Mouse (Mus musculus) ES-Bruce4 (cell line): Measurements from ENCODE around the gene Galk2. TPM values are rescaled to one million over a fixed set of nuclear protein-coding genes. Genes with fewer than 3 reads are reported as not detected.

Experiments
- H3K27ac ChIP-seq: 2 replicates; pipeline ENCODE4 v1.5.1; 2012; ENCODE audit warnings: low read length, inconsistent platforms; ENCODE audit not compliant: insufficient read depth
- H3K27me3 ChIP-seq: 2 replicates; pipeline ENCODE4 v1.6.1; 2012; ENCODE audit warnings: mild to moderate bottlenecking, low read length, inconsistent platforms; ENCODE audit not compliant: control insufficient read depth, poor library complexity, insufficient read depth, severe bottlenecking
- H3K36me3 ChIP-seq: 2 replicates; pipeline ENCODE4 v1.6.1; 2012; ENCODE audit warnings: inconsistent platforms, mild to moderate bottlenecking, low read length, moderate library complexity; ENCODE audit not compliant: control insufficient read depth, poor library complexity, insufficient read depth, severe bottlenecking
- H3K4me1 ChIP-seq: one replicate; pipeline ENCODE4 v1.8.1; 2011; ENCODE audit warnings: low read length; ENCODE audit not compliant: control insufficient read depth, insufficient read depth
- H3K4me3 ChIP-seq: 2 replicates; pipeline ENCODE4 v1.5.1; 2011; ENCODE audit warnings: low read depth, mild to moderate bottlenecking, low read length
- H3K9ac ChIP-seq: 2 replicates; pipeline ENCODE4 v1.6.1; 2012; ENCODE audit warnings: low read depth, mild to moderate bottlenecking, inconsistent platforms; ENCODE audit not compliant: poor library complexity, severe bottlenecking
- H3K9me3 ChIP-seq: replicated peaks from 2 replicates; pipeline ENCODE4 v1.6.1; 2012; ENCODE audit warnings: mild to moderate bottlenecking, low read length, inconsistent platforms; ENCODE audit not compliant: control insufficient read depth, poor library complexity, insufficient read depth, severe bottlenecking
- CTCF ChIP-seq: IDR thresholded peaks from one replicate; pipeline ENCODE4 v1.8.1; 2011; ENCODE audit warnings: low read depth, low read length
- EP300 ChIP-seq: IDR thresholded peaks from 2 replicates; pipeline ENCODE4 v1.6.1; 2011; ENCODE audit warnings: low read depth, low read length; ENCODE audit not compliant: insufficient read depth
- POLR2A ChIP-seq: IDR thresholded peaks from one replicate; pipeline ENCODE4 v1.8.1; 2011; ENCODE audit warnings: low read length; ENCODE audit not compliant: insufficient read depth
- polyA plus RNA-seq: library from polyadenylated mRNA; stranded (reverse); fragments of >200 nt; gene quantifications from 2 replicates; pipeline ENCODE4 v1.2.4, GENCODE M21; 2011; ENCODE audit warnings: low read depth; ENCODE audit not compliant: missing spikeins, insufficient read depth, insufficient read length

Gene Galk2
- polyA plus RNA-seq, 1 experiment: 19.0 TPM

DNA sequence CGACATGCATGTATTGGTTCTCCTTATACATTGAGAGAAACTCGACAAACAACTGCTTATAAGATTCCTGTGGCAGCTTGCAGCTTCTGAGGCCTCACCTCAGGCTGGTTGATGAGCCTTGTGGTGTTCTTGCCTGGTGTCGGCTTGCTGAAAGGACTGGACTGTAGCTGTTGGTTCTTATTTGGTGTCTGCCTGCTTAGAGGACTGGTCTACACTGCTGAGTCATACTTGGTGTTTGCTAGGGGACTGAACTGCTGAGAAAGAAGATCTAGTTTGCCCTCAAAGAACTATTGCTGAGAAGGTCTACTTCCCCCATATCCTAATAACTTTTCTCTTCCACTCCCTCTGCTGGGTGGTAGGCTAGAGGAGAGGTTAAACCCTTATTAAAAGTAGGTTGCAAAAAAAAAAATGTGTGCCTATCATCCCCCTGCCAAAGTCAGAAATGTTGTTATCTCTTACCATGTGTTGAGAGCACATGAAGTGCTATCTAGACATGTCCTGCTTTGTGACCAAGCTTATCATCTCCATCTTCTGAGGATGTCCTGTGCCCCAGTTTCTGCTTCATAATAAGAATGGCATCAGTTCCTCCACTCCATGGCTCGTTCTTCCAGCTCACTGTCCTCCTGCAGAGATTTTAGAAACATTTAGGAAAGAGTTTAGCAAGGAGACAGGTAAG is 48.8 kb downstream of the Galk2 start:
- no peak overlapping the region for H3K9ac ChIP-seq
- H3K9me3 ChIP-seq: no peaks in the 10 kb centered on the region
- no peaks in the 10 kb centered on the region for H3K36me3 ChIP-seq
- no peaks in the 10 kb centered on the region for H3K4me1 ChIP-seq
- no peak overlapping the region for H3K4me3 ChIP-seq
- H3K27me3 ChIP-seq: no peaks in the 10 kb centered on the region
- TF ChIP-seq EP300 (no peak), CTCF (no peak), POLR2A (no peak)
- H3K27ac ChIP-seq: no peak overlapping the region

DNA sequence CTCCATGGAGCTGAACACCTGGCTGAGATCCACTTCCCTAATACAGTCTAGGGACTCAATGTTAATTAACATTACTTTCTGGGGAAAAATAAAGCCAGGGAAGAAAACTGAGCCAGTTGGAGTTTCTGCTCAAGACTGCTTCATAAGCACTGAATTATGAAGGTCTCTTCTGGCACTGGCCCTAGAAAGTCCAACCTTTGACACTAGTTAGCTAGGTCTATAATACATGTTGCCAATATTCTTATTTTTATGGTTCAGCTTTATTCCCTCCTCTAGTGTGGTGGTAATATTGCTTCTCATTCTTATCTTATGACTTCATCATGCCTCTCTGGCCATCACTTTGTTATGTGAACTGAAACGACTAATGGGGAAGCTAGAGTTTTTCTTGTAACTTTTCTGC is 55.3 kb downstream of the Galk2 start:
- Histone ChIP-seq H3K9ac (no peak overlapping the region), H3K27me3 (no peaks in the 10 kb centered on the region), H3K36me3 (no peaks in the 10 kb centered on the region), H3K4me3 (no peak overlapping the region), H3K4me1 (no peaks in the 10 kb centered on the region), H3K27ac (no peak overlapping the region), H3K9me3 (no peaks in the 10 kb centered on the region)
- no peak for TF ChIP-seq POLR2A
- no peak for TF ChIP-seq EP300
- TF ChIP-seq CTCF: no peak

DNA sequence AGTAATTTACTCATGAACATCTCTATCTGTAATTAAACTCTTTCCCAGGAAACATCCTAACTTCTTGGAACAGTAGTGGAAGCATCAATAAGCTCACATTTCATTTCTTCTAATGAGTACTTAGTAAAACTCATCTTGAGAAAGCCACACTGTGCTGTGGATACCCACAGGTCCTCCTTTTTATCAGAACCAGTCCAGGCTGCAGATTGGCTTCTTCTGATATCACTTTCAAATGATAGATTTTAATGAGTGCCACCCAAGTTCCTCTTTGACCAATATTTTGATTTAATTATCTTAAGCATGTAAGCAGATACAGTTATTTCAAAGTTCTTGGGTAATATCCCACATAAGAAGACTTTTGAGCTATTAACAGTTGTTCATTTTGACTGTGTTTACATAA is 55.8 kb downstream of the Galk2 start:
- no peak overlapping the region for H3K9ac ChIP-seq
- no peaks in the 10 kb centered on the region for H3K27me3 ChIP-seq
- no peak overlapping the region for H3K27ac ChIP-seq
- no peaks in the 10 kb centered on the region for H3K4me1 ChIP-seq
- H3K4me3 ChIP-seq: no peak overlapping the region
- TF ChIP-seq EP300 (no peak), POLR2A (no peak), CTCF (no peak)
- no peaks in the 10 kb centered on the region for H3K36me3 ChIP-seq
- H3K9me3 ChIP-seq: no peaks in the 10 kb centered on the region

DNA sequence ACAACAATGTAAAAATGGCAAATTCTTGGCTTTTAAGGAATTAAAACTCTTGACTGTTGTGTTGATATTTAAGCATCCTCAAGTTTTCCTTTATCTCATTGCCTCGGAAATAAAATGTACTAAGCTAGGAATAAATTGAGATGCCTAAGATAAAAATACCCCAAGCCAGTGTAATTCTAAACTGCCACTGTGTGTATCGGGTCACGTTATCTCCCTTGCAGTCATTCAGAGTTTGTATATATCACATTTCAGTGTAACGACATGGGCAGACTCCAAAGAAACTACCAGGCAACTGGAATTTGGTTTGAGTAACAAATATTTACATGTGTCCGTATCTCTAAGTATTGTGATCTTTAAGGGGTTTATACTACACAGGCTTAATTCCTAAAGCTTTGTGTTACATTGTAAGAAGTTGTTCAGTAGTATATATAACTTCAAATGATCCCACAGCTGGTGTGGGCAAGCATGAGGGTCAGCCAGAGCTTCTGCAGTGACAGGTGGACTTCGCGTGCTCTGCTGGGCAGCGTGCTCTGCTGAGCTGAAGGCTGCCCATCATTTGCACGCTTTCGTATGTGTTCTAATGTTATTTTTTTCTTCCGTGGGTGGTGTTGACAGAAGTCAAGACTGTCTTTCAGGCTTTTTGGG is 57.9 kb downstream of the Galk2 start:
- Histone ChIP-seq H3K4me1 (no peaks in the 10 kb centered on the region), H3K9me3 (no peaks in the 10 kb centered on the region), H3K36me3 (no peaks in the 10 kb centered on the region), H3K9ac (no peak overlapping the region), H3K27me3 (no peaks in the 10 kb centered on the region), H3K27ac (no peak overlapping the region), H3K4me3 (no peak overlapping the region)
- no peak for TF ChIP-seq CTCF
- TF ChIP-seq POLR2A: no peak
- TF ChIP-seq EP300: no peak

DNA sequence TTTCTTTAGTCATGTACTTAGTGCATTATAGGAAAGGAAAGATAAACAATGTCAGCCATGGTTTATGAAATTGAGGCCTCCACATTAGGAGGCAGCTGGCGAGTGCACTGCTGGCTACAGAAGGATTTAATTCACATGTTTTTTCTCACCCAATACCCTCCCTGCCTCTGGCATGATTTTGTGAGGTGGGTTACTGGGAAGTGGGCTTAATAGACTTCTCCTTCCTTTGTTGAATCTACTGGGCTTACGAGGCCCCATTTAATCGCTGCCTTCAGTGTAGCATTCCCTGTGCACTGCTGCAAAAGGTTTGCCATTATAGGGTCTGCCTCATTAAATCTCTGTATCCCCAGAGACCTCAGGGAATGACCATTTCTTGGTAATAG is 58.4 kb downstream of the Galk2 start:
- TF ChIP-seq CTCF: no peak
- TF ChIP-seq POLR2A: no peak
- no peak for TF ChIP-seq EP300
- Histone ChIP-seq H3K27ac (no peak overlapping the region), H3K4me1 (no peaks in the 10 kb centered on the region), H3K9me3 (no peaks in the 10 kb centered on the region), H3K9ac (no peak overlapping the region), H3K27me3 (no peaks in the 10 kb centered on the region), H3K4me3 (no peak overlapping the region), H3K36me3 (no peaks in the 10 kb centered on the region)

DNA sequence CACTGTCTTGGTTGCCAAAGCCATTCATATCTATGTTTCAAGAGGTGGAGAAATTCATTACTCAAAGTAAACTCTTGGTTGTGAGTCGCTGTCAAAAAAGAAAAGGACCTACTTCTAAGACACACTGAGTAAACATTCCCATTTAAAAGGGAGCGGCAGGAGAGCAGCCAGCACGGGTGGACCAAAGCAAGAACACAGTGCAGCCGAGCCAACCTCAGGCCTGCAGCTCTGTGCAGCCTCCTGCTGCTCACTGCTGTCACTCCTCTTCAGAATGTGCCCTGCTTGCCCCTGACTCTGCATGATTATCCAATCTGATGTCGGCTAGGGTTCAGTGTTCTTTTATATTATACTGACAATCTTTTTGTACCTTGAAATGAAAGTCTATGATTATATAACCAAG is 62.4 kb downstream of the Galk2 start:
- TF ChIP-seq EP300: no peak
- H3K27ac ChIP-seq: no peak overlapping the region
- 0 out of 2 replicates have a peak, but pooled peaks cover 2% of the 10 kb centered on the region for H3K9me3 ChIP-seq

More for the DNA sequence above, 62.4 kb downstream of the Galk2 start:
- no peaks in the 10 kb centered on the region for H3K36me3 ChIP-seq
- H3K4me1 ChIP-seq: no peaks in the 10 kb centered on the region
- H3K27me3 ChIP-seq: no peaks in the 10 kb centered on the region
- H3K4me3 ChIP-seq: no peak overlapping the region
- no peak overlapping the region for H3K9ac ChIP-seq
